Mouse (Mus musculus): ENCODE measurements around the gene Slc36a3. TPM values are rescaled to one million over a fixed set of nuclear protein-coding genes. Genes with fewer than 3 reads are reported as not detected.

The Slc36a3 gene
- polyA plus RNA-seq, 1 experiment from 2014 or later = not detected

Other genes with a start within 250 kb of the Slc36a3 start
- 1,228 and 1,448 TPM in 2 replicates for gene Gpx3, start 249.3 kb downstream of the Slc36a3 start, polyA plus RNA-seq (2014; fragmentation: Nextera tagmentation; extraction: Ambion mirVana)
- gene Tnip1, start 188.8 kb downstream of the Slc36a3 start, polyA plus RNA-seq (2014; fragmentation: Nextera tagmentation; extraction: Ambion mirVana) = 19.3 and 20.5 TPM in 2 replicates
- gene Anxa6, start 118.3 kb downstream of the Slc36a3 start, polyA plus RNA-seq (2014; fragmentation: Nextera tagmentation; extraction: Ambion mirVana) = 369 and 384 TPM in 2 replicates
- 25.6 and 26.7 TPM in 2 replicates for gene Ccdc69, start 73.6 kb downstream of the Slc36a3 start, polyA plus RNA-seq (2014; fragmentation: Nextera tagmentation; extraction: Ambion mirVana)
- 48.2 and 55.7 TPM in 2 replicates for gene Gm2a, start 53.6 kb downstream of the Slc36a3 start, polyA plus RNA-seq (2014; fragmentation: Nextera tagmentation; extraction: Ambion mirVana)
- 5.2 and 7.3 TPM in 2 replicates for gene Slc36a2, start 33.4 kb upstream of the Slc36a3 start, polyA plus RNA-seq (2014; fragmentation: Nextera tagmentation; extraction: Ambion mirVana)
- gene Slc36a1, start 52.6 kb upstream of the Slc36a3 start, polyA plus RNA-seq (2014; fragmentation: Nextera tagmentation; extraction: Ambion mirVana) = 1.6 and 1.8 TPM in 2 replicates
- not detected in 2 replicates for gene Fat2, start 184.9 kb upstream of the Slc36a3 start, polyA plus RNA-seq (2014; fragmentation: Nextera tagmentation; extraction: Ambion mirVana)